Mouse (Mus musculus) hindbrain, embryonic 14.5 days (tissue): ENCODE results near the gene Apba1. TPM values are rescaled to one million over a fixed set of nuclear protein-coding genes. Genes with fewer than 3 reads are reported as not detected.
A peak's percentile ranks its signal among the peaks of the same experiment; 100 is the strongest.

Source experiments
- ATAC-seq: fragments of 200-750 bp; cut with Nextera tagmentation; 2 replicates; pipeline ENCODE4 v1.8.0; 2017; ENCODE audit warnings: moderate number of reproducible peaks, mild to moderate bottlenecking, moderate TSS enrichment, moderate library complexity; ENCODE audit not compliant: low FRiP score
- DNase-seq: peaks from one replicate; pipeline ENCODE4 v3.0.0-alpha.2; 2015; ENCODE audit warnings: low spot score
- H3K27ac ChIP-seq: fragments of 300-500 bp; sonication (generic); 2 replicates; pipeline ENCODE4 v1.5.1; 2014; ENCODE audit warnings: mild to moderate bottlenecking, moderate library complexity
- H3K27me3 ChIP-seq: fragments of 300-500 bp; sonication (generic); 2 replicates; pipeline ENCODE4 v1.6.1; 2014; ENCODE audit warnings: mild to moderate bottlenecking, low read length, mixed read lengths; ENCODE audit not compliant: control insufficient read depth, insufficient read depth
- H3K36me3 ChIP-seq: fragments of 300-500 bp; sonication (generic); replicated peaks from 2 replicates; pipeline ENCODE4 v1.6.1; 2014; ENCODE audit not compliant: control insufficient read depth, insufficient read depth
- H3K4me1 ChIP-seq: fragments of 300-500 bp; sonication (generic); replicated peaks from 2 replicates; pipeline ENCODE4 v1.6.1; 2014; ENCODE audit warnings: antibody characterized with exemption, low read length, mixed read lengths; ENCODE audit not compliant: control insufficient read depth, insufficient read depth
- H3K4me2 ChIP-seq: fragments of 300-500 bp; sonication (generic); replicated peaks from 2 replicates; pipeline ENCODE4 v1.6.1; 2014; ENCODE audit warnings: mild to moderate bottlenecking, moderate library complexity
- H3K4me3 ChIP-seq: fragments of 300-500 bp; sonication (generic); replicated peaks from 2 replicates; pipeline ENCODE4 v1.5.1; 2014; ENCODE audit warnings: mild to moderate bottlenecking, low read length
- H3K9ac ChIP-seq: fragments of 300-500 bp; sonication (generic); 2 replicates; pipeline ENCODE4 v1.6.1; 2014
- H3K9me3 ChIP-seq: fragments of 300-500 bp; sonication (generic); 2 replicates; pipeline ENCODE4 v1.6.1; 2016; ENCODE audit warnings: low read length; ENCODE audit not compliant: control insufficient read depth
- WGBS: fragments of 180-500 bp; shearing (Covaris S2); extraction: QIAGEN DNeasy Blood & Tissue Kit; methylation state at CpG from one replicate; pipeline ENCODE4 v1.1.7; 2014; 5-methylcytosine and 5-hydroxymethylcytosine counted together
- polyA plus RNA-seq: library from polyadenylated mRNA; unstranded; fragments of >200 nt; fragmentation: Nextera tagmentation; extraction: Ambion mirVana; gene quantifications from 2 replicates; pipeline ENCODE4 v1.2.1, GENCODE M21; 2014

Apba1 gene
- polyA plus RNA-seq, 1 experiment from 2014 or later = 14.6 TPM

DNA sequence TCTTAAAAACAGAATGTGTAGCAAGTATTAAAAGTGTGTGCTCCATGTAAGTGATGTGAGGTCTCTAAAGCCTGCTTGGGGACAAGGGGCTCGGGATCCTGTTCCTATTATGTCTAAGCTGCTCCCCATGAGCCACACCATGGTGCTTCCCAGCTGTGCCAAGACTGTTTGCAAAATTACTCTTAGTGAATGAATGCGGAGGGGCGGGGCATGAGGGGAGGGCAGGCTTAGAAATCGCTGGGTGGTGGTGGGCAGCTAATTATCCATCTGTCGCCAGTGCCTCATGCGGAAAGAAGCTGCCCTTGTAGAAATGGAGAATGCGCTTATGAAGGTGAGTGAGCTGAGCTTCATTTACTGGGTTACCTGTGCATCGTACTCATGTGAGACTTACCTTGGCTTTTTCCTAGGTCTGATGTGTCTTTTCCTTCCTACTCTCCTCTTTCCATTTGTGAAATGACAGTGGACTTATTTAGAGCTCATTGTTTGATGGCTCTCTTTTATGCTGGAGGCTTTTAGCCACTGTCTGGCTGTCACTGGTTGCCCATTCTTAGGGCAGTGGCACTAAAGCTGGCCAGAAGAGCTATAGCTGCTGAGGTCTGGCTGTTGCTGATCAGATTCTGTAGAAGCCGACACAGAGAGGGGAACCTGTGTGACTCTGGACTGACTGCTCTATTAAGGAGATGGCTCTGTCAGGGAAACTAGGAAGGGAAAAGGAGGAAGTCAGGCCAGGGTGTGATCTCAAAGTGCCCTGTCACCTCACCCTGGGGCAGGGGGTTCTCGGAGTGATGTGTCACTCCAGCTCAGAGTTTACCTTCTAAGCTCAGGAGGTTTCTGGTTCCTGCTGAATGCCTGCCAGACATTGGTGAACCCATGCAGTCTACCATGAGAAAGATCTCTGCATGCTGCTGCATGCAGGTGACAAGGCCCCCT is 12.1 kb downstream of the Apba1 start:
- DNase-seq = no peak
- Histone ChIP-seq H3K4me2 (peak overlapping the region; percentile 4; the same call in 1 of the 2 replicates), H3K9ac (no peak overlapping the region), H3K9me3 (no peaks in the 10 kb centered on the region), H3K27me3 (no peaks in the 10 kb centered on the region), H3K27ac (peak overlapping the region; percentile 46; the same call in 1 of the 2 replicates), H3K4me1 (peaks cover 25% of the 10 kb centered on the region; the same call in 1 of the 2 replicates), H3K36me3 (no peaks in the 10 kb centered on the region), H3K4me3 (no peak overlapping the region)
- 28% methylated on average over 10 of the region's 10 CpGs for WGBS
- peak; percentile 68; the same call in 1 of the 2 replicates for ATAC-seq

DNA sequence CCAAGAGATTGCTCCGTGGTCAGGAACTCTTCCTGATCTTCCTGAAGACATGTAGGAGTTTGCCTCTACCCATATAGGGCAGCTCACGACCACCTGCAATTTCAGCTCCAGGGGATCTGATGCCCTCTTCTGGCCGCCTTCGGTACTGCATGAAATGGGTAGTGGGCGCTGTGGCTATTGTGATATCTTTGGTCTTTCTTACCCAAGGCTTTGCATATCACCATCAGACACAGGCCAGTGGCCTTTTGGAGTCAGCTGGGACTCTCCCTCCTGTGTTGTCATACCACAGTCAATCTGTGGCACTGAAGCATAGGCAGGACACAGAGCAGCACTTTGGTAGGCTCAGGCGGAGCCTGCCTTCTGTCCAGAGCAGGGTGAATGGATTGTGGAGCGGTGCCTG is 13.3 kb downstream of the Apba1 start:
- H3K27me3 ChIP-seq = no peaks in the 10 kb centered on the region
- H3K4me1 ChIP-seq = peaks cover 25% of the 10 kb centered on the region; the same call in 1 of the 2 replicates
- H3K9me3 ChIP-seq = no peaks in the 10 kb centered on the region
- ATAC-seq (no peak), DNase-seq (no peak)
- H3K27ac ChIP-seq = no peak overlapping the region
- H3K4me3 ChIP-seq = no peak overlapping the region
- no peaks in the 10 kb centered on the region for H3K36me3 ChIP-seq
- WGBS = 65% methylated on average over 7 of the region's 7 CpGs
- no peak overlapping the region for H3K4me2 ChIP-seq
- H3K9ac ChIP-seq = no peak overlapping the region

DNA sequence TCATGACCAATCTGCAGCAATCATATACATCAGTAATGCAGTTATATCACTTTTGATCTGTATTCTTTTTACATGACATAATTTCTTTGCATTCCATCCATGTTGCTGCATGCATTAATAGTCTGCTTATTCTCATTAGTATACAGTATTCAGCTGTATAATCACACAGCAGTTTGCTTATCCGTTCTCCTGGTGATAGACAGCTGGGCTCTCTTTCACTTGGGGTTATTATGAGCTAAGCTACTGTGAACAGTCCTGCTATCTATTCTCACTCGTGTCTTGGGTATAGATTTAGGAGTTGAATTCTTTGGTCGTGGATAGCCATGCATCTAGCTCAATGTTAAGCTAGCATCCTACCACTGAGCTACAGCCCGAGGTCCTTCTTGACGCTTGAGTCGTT is 16.7 kb downstream of the Apba1 start:
- no peak overlapping the region for H3K4me3 ChIP-seq
- H3K27me3 ChIP-seq = no peaks in the 10 kb centered on the region
- 68% methylated on average over 6 of the region's 6 CpGs for WGBS
- ATAC-seq = 0 out of 2 replicates have a peak, but pooled peaks have one; percentile 44
- no peak overlapping the region for H3K9ac ChIP-seq
- H3K4me2 ChIP-seq = no peak overlapping the region
- H3K36me3 ChIP-seq = no peaks in the 10 kb centered on the region
- H3K27ac ChIP-seq = no peak overlapping the region
- no peak for DNase-seq
- H3K9me3 ChIP-seq = no peaks in the 10 kb centered on the region
- H3K4me1 ChIP-seq = peaks cover 9% of the 10 kb centered on the region; the same call in 1 of the 2 replicates

DNA sequence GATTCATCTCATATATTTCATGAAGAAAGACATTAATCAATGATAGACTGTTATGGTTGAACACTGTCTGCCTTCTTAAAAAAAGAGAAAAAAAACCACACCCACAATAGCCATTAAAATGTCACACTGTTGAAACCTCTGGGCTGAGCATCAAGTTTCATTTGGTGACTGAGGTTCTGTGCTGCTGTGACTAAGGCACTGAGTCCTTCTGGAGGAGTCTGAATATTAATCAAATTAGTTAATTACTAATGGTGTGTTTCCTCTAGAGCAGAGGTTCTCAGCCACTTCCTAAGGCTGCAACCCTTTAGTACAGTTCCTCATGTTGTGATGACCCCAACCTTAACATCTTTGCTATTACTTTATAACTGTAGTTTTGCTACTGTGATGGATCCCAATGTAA is 20.4 kb downstream of the Apba1 start:
- Histone ChIP-seq H3K27me3 (no peaks in the 10 kb centered on the region), H3K27ac (no peak overlapping the region), H3K4me3 (no peak overlapping the region), H3K4me2 (no peak overlapping the region), H3K36me3 (no peaks in the 10 kb centered on the region), H3K9ac (no peak overlapping the region), H3K9me3 (no peaks in the 10 kb centered on the region), H3K4me1 (peaks cover 7% of the 10 kb centered on the region; the same call in 1 of the 2 replicates)
- ATAC-seq (no peak), DNase-seq (no peak)

DNA sequence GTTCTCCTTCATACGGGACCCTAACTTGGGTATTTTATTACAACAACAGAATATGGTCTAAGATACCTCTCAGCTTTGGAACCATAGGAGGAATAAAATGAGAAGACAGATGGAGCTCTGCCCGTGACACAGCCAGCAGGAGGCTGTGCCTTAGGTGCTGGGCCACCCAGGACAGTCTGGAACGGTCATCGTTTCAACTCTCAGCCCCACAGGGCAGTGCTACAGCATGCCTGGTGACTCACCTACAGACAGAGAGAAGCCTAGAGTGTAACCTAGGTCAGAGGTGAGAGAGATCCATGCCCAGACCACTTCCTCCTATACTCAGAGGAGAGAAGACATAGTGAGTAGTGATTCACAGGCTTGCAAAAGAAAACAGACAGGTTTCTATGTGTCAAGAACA is 21.4 kb downstream of the Apba1 start:
- ATAC-seq = no peak
- Histone ChIP-seq H3K27me3 (no peaks in the 10 kb centered on the region), H3K4me2 (no peak overlapping the region), H3K9ac (no peak overlapping the region), H3K4me1 (peaks cover 12% of the 10 kb centered on the region; the same call in 1 of the 2 replicates), H3K36me3 (no peaks in the 10 kb centered on the region), H3K4me3 (no peak overlapping the region), H3K27ac (no peak overlapping the region), H3K9me3 (no peaks in the 10 kb centered on the region)
- WGBS = 90% methylated on average over 4 of the region's 4 CpGs
- DNase-seq = no peak

DNA sequence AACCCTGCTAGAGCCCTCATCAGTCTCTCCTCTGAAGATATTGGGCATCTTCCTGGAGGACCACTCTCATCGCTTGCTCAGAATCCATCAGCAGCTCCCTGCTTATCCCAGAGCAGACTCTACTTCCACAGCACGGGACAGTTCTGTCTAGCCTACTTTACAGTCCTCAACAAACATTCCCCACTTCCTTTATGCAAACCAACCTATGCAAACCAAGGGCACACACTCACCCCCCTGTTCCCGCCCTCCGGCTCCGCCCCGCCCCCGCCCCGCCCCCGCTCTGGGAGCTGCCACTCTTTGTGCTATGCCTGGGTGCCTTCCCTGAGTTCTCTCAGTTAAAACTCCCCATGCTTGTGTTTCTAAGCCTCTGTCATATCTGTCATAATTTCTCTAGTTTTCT is 23.3 kb downstream of the Apba1 start:
- Histone ChIP-seq H3K27me3 (no peaks in the 10 kb centered on the region), H3K27ac (no peak overlapping the region), H3K4me3 (no peak overlapping the region), H3K9ac (no peak overlapping the region), H3K36me3 (no peaks in the 10 kb centered on the region), H3K4me1 (peaks cover 20% of the 10 kb centered on the region; the same call in 1 of the 2 replicates), H3K9me3 (no peaks in the 10 kb centered on the region), H3K4me2 (no peak overlapping the region)
- WGBS = 6% methylated on average over 9 of the region's 9 CpGs
- ATAC-seq (peak; percentile 47; the same call in 1 of the 2 replicates), DNase-seq (no peak)

DNA sequence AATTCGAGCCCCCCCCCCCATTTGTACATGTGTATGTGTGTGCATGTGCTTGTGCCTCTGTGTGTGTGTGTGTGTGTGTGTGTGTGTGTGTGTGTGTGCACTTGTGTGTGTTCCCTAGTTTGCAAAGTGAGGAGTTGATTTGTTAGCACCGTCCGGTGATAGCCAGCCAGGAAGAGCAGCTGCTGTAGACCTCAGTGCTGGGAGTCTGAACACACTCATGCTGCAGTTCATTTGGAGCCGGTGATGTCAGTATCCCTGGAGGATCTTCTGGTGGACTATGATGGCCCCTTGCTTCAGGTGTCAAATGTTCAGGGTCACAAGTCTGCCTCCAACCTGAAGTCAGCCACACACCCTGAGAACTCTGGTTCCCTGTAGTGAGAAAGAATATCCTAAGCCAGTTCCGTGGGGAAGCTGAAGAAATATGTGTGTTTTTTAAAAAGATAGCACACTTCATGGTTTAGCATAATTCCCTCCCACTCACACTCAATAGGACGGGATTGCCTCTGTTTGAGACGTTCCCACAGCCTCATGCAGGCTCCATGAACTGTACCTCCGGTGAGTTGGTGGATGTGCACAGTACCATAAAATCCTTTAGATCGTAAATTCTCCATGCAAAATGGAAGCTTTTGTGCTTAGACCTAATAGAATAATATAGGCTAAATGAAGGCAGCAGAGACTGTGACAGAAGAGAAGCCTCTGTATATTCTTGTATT is 29.9 kb downstream of the Apba1 start:
- Histone ChIP-seq H3K4me3 (no peak overlapping the region), H3K9ac (no peak overlapping the region), H3K27me3 (no peaks in the 10 kb centered on the region), H3K4me1 (peaks cover 23% of the 10 kb centered on the region), H3K9me3 (no peaks in the 10 kb centered on the region), H3K36me3 (no peaks in the 10 kb centered on the region), H3K27ac (no peak overlapping the region), H3K4me2 (no peak overlapping the region)
- WGBS = 44% methylated on average over 9 of the region's 9 CpGs
- DNase-seq = no peak
- no peak for ATAC-seq

DNA sequence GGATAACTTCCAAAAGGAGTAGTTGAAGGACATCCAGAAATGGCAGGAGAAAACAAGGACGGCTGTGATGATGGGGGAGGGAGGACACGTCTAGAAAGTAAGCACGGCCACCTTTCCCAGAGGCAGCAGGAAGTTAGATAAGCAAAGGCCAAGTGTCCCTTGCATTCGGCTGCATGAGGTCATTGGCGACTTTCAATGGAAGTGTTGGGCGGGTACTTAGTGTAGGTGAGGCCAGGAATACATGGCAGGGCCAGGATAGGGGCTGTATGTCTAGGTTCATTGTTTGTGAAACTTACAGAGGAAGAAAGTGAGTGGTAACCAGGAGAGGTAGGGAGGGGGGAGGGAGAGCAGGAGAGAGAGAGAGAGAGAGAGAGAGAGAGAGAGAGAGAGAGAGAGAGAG is 33.0 kb downstream of the Apba1 start:
- Histone ChIP-seq H3K4me2 (no peak overlapping the region), H3K4me3 (no peak overlapping the region), H3K27ac (no peak overlapping the region), H3K36me3 (no peaks in the 10 kb centered on the region), H3K27me3 (no peaks in the 10 kb centered on the region), H3K9ac (no peak overlapping the region), H3K4me1 (peaks cover 25% of the 10 kb centered on the region), H3K9me3 (no peaks in the 10 kb centered on the region)
- WGBS = 80% methylated on average over 6 of the region's 6 CpGs
- ATAC-seq (no peak), DNase-seq (no peak)

DNA sequence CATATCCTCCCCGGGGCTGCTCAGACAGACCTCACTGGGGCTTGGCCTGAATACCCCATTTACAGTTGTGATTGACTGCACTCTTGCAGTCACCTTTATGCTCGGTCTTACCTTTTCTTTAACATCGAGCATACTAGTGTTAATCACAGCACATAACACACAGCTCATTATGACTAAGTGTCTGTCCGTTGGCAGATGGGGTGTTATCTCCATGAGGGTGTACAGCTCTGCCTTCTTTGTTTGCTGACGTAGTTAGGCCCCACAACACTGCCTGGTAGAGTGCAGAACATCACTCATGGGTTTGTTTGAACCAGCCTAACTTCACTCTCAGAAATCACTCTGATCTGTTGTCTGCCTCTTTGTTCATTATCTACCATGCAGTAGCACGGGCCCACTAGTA is 33.9 kb downstream of the Apba1 start:
- DNase-seq = no peak
- no peaks in the 10 kb centered on the region for H3K9me3 ChIP-seq
- 91% methylated on average over 6 of the region's 6 CpGs for WGBS
- H3K4me2 ChIP-seq = no peak overlapping the region
- H3K4me3 ChIP-seq = no peak overlapping the region
- H3K36me3 ChIP-seq = no peaks in the 10 kb centered on the region
- peaks cover 22% of the 10 kb centered on the region for H3K4me1 ChIP-seq
- ATAC-seq = no peak
- no peak overlapping the region for H3K27ac ChIP-seq
- no peaks in the 10 kb centered on the region for H3K27me3 ChIP-seq
- no peak overlapping the region for H3K9ac ChIP-seq
